Mouse (Mus musculus): ENCODE data around the gene Baiap2l1. TPM values are rescaled to one million over a fixed set of nuclear protein-coding genes. Genes with fewer than 3 reads are reported as not detected.
"Not testable (repeated sequence)": the region's sequence is repeated elsewhere in the genome, so short reads cannot be mapped to it uniquely, and the experiment has no call there.

Baiap2l1 gene
- polyA plus RNA-seq, 1 experiment from 2014 or later: 11.1 TPM

DNA sequence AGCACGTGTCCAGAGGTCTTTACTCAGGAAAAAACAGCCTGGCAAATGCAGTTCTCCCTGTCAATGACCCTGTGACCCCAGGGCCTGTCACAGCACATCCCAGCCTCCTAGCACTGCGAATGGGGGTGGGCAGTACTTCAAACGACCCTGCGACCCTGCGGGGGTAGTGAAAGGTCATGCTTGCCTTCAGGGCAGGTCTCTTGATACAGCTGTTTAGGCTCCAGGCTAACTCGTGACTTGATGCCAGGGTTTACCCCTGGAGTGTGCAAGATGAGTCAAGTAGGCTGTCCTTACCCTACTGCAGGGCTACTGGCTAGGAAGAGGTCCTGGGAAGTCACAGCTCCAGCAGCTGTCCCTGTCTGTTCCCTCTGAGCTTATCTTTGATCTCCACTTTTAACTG is 13.1 kb upstream of the Baiap2l1 start:
- no peak for ATAC-seq (ENCODE audit: borderline replicate concordance, extremely low read depth, low FRiP score, low TSS enrichment)
- Histone ChIP-seq H3K27me3 (no peaks in the 10 kb centered on the region), H3K4me2 (no peak overlapping the region), H3K9ac (no peak overlapping the region), H3K9me3 (no peaks in the 10 kb centered on the region), H3K4me3 (no peak overlapping the region), H3K36me3 (no peaks in the 10 kb centered on the region), H3K27ac (no peak overlapping the region), H3K4me1 (0 out of 2 replicates have a peak, but pooled peaks cover 2% of the 10 kb centered on the region)
- WGBS: 11% methylated on average over 6 of the region's 6 CpGs

DNA sequence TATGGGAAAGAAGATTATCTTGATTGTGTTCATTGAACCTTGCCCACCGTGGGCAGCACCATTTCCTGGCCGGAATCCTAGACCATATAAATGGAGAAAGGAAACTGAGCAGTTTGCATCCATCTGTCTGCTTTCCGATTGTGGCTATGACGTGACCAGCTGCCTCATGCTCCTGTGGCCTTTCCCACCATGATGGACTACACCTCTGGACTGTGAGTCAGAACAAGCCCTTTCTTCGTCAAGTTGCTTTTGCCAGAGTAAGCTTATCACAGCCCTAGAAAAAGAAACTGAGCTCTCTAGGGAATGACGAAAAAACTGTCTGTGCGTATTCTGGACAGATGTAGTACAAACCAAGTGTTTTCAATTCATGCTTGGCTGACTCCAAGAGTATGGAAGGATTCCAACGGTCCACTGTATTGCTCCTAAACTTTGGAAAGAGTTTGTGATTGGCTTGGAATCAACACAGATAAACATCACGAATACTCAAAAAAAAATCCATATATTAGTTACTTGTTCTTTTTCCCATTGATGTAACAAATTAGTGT is 10.8 kb upstream of the Baiap2l1 start:
- Histone ChIP-seq H3K9ac (no peak overlapping the region), H3K36me3 (no peaks in the 10 kb centered on the region), H3K4me1 (0 out of 2 replicates have a peak, but pooled peaks cover 2% of the 10 kb centered on the region), H3K27me3 (no peaks in the 10 kb centered on the region), H3K4me2 (no peak overlapping the region), H3K4me3 (no peak overlapping the region), H3K9me3 (no peaks in the 10 kb centered on the region), H3K27ac (no peak overlapping the region)
- ATAC-seq (ENCODE audit: borderline replicate concordance, extremely low read depth, low FRiP score, low TSS enrichment): no peak
- WGBS: 69% methylated on average over 9 of the region's 9 CpGs

DNA sequence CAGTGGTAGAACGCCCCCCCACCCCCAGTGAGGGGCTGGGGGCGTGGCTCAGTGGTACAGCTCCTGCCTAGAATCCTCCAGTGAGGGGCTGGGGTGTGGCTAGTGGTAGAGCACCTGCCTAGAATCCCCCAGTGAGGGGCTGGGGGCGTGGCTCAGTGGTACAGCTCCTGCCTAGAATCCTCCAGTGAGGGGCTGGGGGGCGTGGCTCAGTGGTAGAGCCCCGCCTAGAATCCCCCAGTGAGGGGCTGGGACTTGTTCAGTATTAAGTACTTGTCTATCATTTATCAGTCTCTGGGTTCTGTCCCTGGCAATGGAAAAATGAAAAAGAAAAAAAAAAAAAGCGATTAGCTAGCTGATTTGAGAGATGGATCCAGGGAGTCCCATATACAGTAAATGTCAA is 8.6 kb upstream of the Baiap2l1 start:
- H3K4me3 ChIP-seq; ATAC-seq (ENCODE audit: borderline replicate concordance, extremely low read depth, low FRiP score, low TSS enrichment); H3K9me3 ChIP-seq; H3K4me1 ChIP-seq; H3K36me3 ChIP-seq; H3K27ac ChIP-seq; H3K4me2 ChIP-seq; H3K9ac ChIP-seq; H3K27me3 ChIP-seq: not testable (repeated sequence)
- 64% methylated on average over 6 of the region's 6 CpGs for WGBS

DNA sequence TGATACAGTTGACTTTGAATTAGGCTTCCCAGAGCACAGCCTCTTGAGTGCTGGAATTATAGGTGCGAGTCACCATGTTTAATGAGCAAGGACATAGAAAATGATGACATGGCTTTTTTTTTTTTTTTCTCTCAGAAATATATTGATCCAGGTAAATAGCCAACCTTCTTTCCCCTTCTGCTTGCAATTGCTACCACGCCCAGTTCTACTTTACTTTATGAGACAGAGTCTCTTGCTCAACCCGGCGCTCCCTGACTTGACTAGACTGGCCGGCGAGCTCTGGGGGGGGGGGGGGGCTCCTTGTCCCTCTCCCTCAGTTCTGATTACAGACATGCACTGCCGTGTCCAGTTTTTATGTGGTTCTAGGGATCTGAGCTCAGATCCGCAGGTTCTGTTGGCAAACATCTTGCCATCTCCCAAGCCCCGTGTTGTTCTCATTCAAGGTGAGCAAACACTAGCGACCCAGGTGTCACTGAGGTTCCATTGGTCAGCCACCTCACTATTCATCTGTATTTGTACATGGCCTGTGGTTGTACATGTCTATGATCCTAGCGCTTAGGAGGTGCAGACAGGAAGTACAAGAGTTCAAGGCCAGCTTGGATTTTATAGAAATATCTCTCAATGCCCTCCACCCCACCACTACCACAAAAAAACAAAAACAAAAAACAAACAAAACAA is 6.9 kb upstream of the Baiap2l1 start:
- no peak for ATAC-seq (ENCODE audit: borderline replicate concordance, extremely low read depth, low FRiP score, low TSS enrichment)
- 89% methylated on average over 11 of the region's 11 CpGs for WGBS
- Histone ChIP-seq H3K9me3 (no peaks in the 10 kb centered on the region), H3K27ac (no peak overlapping the region), H3K4me1 (no peaks in the 10 kb centered on the region), H3K36me3 (no peaks in the 10 kb centered on the region), H3K9ac (no peak overlapping the region), H3K4me3 (no peak overlapping the region), H3K4me2 (no peak overlapping the region), H3K27me3 (no peaks in the 10 kb centered on the region)

DNA sequence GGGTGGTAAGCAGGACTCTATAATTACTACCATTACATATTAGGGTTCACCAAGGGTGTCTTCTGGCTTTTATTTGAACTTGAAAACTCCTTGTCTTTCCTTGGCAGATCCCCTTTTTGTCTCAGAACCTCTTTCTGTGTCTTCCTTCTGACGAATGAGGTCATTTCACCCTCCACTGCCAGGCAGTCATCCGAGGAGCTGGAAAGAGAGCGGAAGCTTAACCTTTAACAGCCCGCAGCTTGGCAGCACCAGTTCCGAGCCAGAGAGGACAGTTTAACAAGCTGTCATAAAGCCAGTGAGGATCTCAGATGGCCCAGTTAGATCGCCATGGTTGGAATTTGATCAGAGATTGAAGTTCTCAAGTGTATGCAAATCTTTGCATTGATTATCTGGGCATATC is 2.4 kb upstream of the Baiap2l1 start:
- 53% methylated on average over 6 of the region's 6 CpGs for WGBS
- H3K4me1 ChIP-seq: peaks cover 12% of the 10 kb centered on the region; the same call in 1 of the 2 replicates
- no peak overlapping the region for H3K4me2 ChIP-seq
- ATAC-seq (ENCODE audit: borderline replicate concordance, extremely low read depth, low FRiP score, low TSS enrichment): no peak
- H3K27ac ChIP-seq: no peak overlapping the region
- peaks cover 8% of the 10 kb centered on the region; the same call in 1 of the 2 replicates for H3K27me3 ChIP-seq
- H3K9me3 ChIP-seq: no peaks in the 10 kb centered on the region
- H3K9ac ChIP-seq: no peak overlapping the region
- no peak overlapping the region for H3K4me3 ChIP-seq
- no peaks in the 10 kb centered on the region for H3K36me3 ChIP-seq

DNA sequence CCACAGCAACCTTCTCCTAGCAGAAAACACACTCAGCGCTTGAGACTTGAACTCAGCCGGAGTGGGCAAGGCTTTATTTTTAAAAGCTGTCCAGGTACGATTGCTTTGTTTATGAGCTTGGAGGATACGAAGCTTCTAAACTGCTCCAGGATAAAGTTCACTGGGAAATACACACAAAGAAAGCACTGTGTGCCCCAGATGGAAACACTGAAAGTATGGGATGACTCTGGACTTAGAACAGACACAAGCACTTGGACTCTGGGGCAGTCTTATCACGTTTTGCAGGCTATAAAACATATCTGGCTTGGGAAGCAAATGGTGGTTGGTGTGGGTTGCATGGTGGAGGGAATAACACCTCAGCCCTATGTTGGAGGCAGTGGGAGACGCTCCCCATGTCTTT is 2.0 kb upstream of the Baiap2l1 start:
- Histone ChIP-seq H3K36me3 (no peaks in the 10 kb centered on the region), H3K9ac (no peak overlapping the region), H3K4me3 (no peak overlapping the region), H3K9me3 (no peaks in the 10 kb centered on the region), H3K4me1 (peaks cover 12% of the 10 kb centered on the region; the same call in 1 of the 2 replicates), H3K27ac (no peak overlapping the region), H3K27me3 (peaks cover 8% of the 10 kb centered on the region; the same call in 1 of the 2 replicates), H3K4me2 (no peak overlapping the region)
- WGBS: 82% methylated on average over 6 of the region's 6 CpGs
- no peak for ATAC-seq (ENCODE audit: borderline replicate concordance, extremely low read depth, low FRiP score, low TSS enrichment)

DNA sequence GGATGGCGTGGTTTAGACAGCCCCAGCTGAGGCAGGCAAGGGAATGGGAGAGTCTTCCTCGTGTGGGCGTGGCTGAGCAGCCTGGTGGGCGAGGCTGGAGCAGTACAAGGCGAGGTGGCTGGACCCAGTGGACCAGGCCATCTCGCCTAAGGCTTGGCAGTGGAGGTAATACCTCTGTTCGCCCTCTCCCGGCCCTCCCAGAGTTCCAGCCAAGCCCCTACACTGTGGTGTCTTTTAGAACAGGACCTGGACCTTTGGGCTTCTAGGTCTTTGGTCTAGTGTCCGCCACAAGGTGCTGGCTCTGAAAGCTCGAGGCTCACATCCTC is 643 bp upstream of the Baiap2l1 start:
- Histone ChIP-seq H3K4me1 (peaks cover 12% of the 10 kb centered on the region; the same call in 1 of the 2 replicates), H3K27me3 (peaks cover 8% of the 10 kb centered on the region; the same call in 1 of the 2 replicates), H3K4me2 (peak overlapping the region; percentile 91), H3K36me3 (no peaks in the 10 kb centered on the region), H3K9me3 (no peaks in the 10 kb centered on the region), H3K27ac (0 out of 2 replicates have a peak overlapping the region, but pooled peaks have one; percentile 65), H3K4me3 (peak overlapping the region; percentile 55), H3K9ac (0 out of 2 replicates have a peak overlapping the region, but pooled peaks have one; percentile 16)
- no peak for ATAC-seq (ENCODE audit: borderline replicate concordance, extremely low read depth, low FRiP score, low TSS enrichment)
- WGBS: 6% methylated on average over 10 of the region's 10 CpGs

DNA sequence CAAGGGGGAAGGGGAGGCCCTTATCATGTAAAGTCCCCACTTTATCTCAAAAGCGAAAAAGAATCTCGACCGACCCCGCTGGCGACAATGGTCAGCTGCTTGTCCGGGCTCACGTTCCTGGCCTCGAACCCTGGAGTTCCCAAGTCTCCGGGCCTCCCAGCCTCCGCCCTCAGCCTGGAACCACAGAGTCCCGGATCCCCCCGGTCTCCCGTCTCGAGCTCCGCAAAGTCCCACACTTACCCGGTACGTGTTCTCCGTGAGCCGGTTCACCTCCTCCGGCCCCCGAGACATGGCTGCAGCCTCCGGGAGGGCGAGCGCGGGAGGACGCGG is 396 bp downstream of the Baiap2l1 start:
- H3K27ac ChIP-seq: peak overlapping the region; percentile 65
- WGBS: 0% methylated on average over 27 of the region's 27 CpGs
- ATAC-seq (ENCODE audit: borderline replicate concordance, extremely low read depth, low FRiP score, low TSS enrichment): no peak
- H3K36me3 ChIP-seq: no peaks in the 10 kb centered on the region
- H3K9ac ChIP-seq: peak overlapping the region; percentile 55
- H3K4me2 ChIP-seq: peak overlapping the region; percentile 91
- peaks cover 12% of the 10 kb centered on the region; the same call in 1 of the 2 replicates for H3K4me1 ChIP-seq
- H3K27me3 ChIP-seq: peaks cover 8% of the 10 kb centered on the region; the same call in 1 of the 2 replicates
- peak overlapping the region; percentile 55 for H3K4me3 ChIP-seq
- no peaks in the 10 kb centered on the region for H3K9me3 ChIP-seq

DNA sequence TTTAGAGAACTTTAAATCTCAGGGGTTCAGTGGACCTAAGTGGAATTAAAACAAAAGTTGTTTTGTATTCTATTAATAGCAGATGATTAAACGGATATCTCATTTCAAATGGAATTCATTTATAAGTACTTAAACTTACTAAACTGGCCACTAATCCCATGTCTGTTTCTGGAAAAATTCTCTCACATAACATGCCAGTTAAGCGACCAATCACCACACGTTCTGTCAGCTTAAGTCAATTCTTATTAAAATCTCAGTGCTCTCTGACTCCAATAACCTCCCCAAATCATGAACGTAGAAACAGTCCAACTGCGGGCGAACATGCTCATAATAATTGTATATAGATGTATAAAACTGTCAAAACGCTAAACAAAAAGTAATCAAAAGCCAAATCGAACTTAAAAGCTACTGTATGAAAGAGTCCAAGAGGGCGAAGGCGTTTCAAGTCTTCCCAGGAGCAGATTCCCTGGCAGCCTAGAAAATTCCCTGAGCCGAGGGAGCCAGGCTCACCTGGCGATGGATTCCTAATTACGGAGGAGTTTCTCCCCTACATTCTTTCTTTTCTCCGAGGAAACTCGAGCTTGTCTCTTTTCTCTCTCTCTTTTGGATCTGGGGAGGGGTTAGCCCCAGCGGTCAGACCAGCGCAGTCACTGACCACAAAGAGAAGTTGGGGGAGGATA is 996 bp downstream of the Baiap2l1 start:
- peaks cover 8% of the 10 kb centered on the region; the same call in 1 of the 2 replicates for H3K27me3 ChIP-seq
- 8% methylated on average over 17 of the region's 17 CpGs for WGBS

DNA sequence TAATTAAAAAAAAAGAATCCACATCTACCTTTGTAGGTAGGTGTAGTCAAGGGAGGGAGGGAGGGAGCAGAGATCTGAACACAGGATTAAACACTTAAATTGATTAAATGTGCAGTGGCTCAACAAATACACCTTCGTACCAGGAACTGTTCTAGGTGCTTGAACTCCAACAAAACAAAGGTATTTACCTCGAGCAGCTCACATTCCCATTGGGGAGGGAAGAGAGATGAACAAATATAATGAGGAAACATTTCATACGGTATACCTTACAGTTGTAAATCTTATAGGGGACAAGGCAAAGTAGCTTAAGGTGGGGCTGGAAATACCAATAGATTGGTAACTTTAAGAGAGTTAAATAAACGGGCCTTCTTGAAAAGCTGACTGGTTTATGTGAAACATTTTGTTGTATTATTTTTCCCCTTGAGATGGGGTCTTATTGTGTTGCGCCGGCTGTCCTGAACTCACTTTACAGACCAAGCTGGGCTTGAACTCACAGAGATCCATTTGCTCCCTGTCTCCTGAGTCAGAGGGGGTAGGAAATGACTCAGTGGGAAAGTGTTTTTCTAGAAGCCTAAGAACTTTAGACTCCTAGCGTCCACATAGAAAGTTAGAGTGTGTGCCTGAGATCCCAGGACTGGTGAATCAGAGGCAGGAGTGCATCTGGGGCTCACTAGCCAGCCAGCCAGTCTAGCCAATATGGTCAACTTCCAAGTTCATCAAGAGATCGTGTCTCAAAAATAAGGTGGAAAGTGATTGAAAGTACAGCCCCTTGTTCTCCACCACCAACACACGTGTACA is 5.5 kb downstream of the Baiap2l1 start:
- WGBS: 79% methylated on average over 9 of the region's 9 CpGs
- H3K9me3 ChIP-seq: no peaks in the 10 kb centered on the region

More for the DNA sequence above, 996 bp downstream of the Baiap2l1 start:
- peaks cover 12% of the 10 kb centered on the region; the same call in 1 of the 2 replicates for H3K4me1 ChIP-seq
- peak overlapping the region; percentile 55 for H3K4me3 ChIP-seq
- peak overlapping the region; percentile 91 for H3K4me2 ChIP-seq
- peak overlapping the region; percentile 55 for H3K9ac ChIP-seq
- no peaks in the 10 kb centered on the region for H3K36me3 ChIP-seq
- H3K9me3 ChIP-seq: no peaks in the 10 kb centered on the region
- H3K27ac ChIP-seq: peak overlapping the region; percentile 65
- ATAC-seq (ENCODE audit: borderline replicate concordance, extremely low read depth, low FRiP score, low TSS enrichment): no peak

DNA sequence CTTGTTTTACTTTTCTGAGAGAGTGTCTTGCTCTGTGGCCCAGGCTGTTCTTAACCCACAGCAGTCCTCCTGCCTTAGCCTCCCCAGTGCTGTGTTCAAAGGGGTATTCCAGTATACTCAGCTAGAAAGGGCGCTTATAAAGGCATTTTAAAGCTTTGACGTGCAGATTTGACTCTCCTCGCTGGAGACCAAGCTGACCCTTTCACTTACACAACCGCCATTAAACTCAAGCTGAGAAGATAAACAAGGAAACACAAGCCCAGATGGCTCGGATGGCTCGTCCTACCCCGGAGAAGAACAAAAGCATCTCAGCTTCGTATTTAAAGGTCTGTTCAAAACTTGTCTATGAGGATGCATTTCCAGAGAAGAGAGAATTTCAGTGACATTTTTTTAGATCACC is 6.7 kb downstream of the Baiap2l1 start:
- 27% methylated on average over 8 of the region's 8 CpGs for WGBS
- Histone ChIP-seq H3K9me3 (no peaks in the 10 kb centered on the region), H3K36me3 (no peaks in the 10 kb centered on the region), H3K27me3 (0 out of 2 replicates have a peak, but pooled peaks cover 7% of the 10 kb centered on the region), H3K4me1 (no peaks in the 10 kb centered on the region), H3K9ac (no peak overlapping the region), H3K4me3 (no peak overlapping the region), H3K4me2 (no peak overlapping the region), H3K27ac (no peak overlapping the region)
- ATAC-seq (ENCODE audit: borderline replicate concordance, extremely low read depth, low FRiP score, low TSS enrichment): no peak

More for the DNA sequence above, 5.5 kb downstream of the Baiap2l1 start:
- peaks cover 5% of the 10 kb centered on the region; the same call in 1 of the 2 replicates for H3K4me1 ChIP-seq
- no peak overlapping the region for H3K4me2 ChIP-seq
- peaks cover 8% of the 10 kb centered on the region; the same call in 1 of the 2 replicates for H3K27me3 ChIP-seq
- no peak overlapping the region for H3K4me3 ChIP-seq
- no peak for ATAC-seq (ENCODE audit: borderline replicate concordance, extremely low read depth, low FRiP score, low TSS enrichment)
- H3K36me3 ChIP-seq: no peaks in the 10 kb centered on the region
- H3K9ac ChIP-seq: no peak overlapping the region
- H3K27ac ChIP-seq: no peak overlapping the region
